Mouse (Mus musculus) MEL (cell line): Measurements from ENCODE around the gene Tpst2.

Experiments
- CHD2 ChIP-seq: IDR thresholded peaks from 2 replicates; pipeline ENCODE4 v1.6.1; 2011; ENCODE audit warnings: low read length, improper control_type of control experiment
- CTCF ChIP-seq, 3 experiments: IDR thresholded peaks in 2 of 3; conservative IDR thresholded peaks in 1 of 3; 2 replicates each; pipeline ENCODE4 v1.5.1; 2011 to 2012; ENCODE audit warnings: low read length in 3 of 3, low read depth in 2 of 3, mild to moderate bottlenecking in 2 of 3, improper control_type of control experiment in 1 of 3, inconsistent platforms in 1 of 3, mixed read lengths in 1 of 3, moderate library complexity in 1 of 3; ENCODE audit not compliant: control insufficient read depth in 1 of 3, insufficient read depth in 1 of 3, poor library complexity in 1 of 3, severe bottlenecking in 1 of 3
- E2F4 ChIP-seq: IDR thresholded peaks from 2 replicates; pipeline ENCODE4 v1.6.1; 2011; ENCODE audit warnings: low read depth, low read length, improper control_type of control experiment, borderline replicate concordance
- ELF1 ChIP-seq: IDR thresholded peaks from 2 replicates; pipeline ENCODE4 v1.6.1; 2014; ENCODE audit warnings: low read depth, mild to moderate bottlenecking, inconsistent platforms, low read length, improper control_type of control experiment, moderate library complexity
- HCFC1 ChIP-seq: IDR thresholded peaks from 2 replicates; pipeline ENCODE4 v1.6.1; 2012; ENCODE audit warnings: low read depth, mild to moderate bottlenecking, inconsistent platforms, low read length, improper control_type of control experiment, moderate library complexity
- MAX ChIP-seq: IDR thresholded peaks from 2 replicates; pipeline ENCODE4 v1.6.1; 2011; ENCODE audit warnings: low read length, improper control_type of control experiment
- MAZ ChIP-seq: IDR thresholded peaks from 2 replicates; pipeline ENCODE4 v1.6.1; 2012; ENCODE audit warnings: low read depth, mild to moderate bottlenecking, inconsistent platforms, low read length, improper control_type of control experiment
- POLR2A ChIP-seq, 2 experiments: IDR thresholded peaks; 2 replicates each; pipeline ENCODE4 v1.6.1; 2011 to 2012; ENCODE audit warnings: low read length in 2 of 2, mild to moderate bottlenecking in 2 of 2, control low read depth in 1 of 2, improper control_type of control experiment in 1 of 2, low read depth in 1 of 2, moderate library complexity in 1 of 2; ENCODE audit not compliant: control insufficient read depth in 1 of 2, insufficient read depth in 1 of 2, poor library complexity in 1 of 2
- POLR2AphosphoS2 ChIP-seq: IDR thresholded peaks from 2 replicates; pipeline ENCODE4 v1.6.1; 2011; ENCODE audit warnings: low read length, improper control_type of control experiment
- POLR2AphosphoS5 ChIP-seq: IDR thresholded peaks from 2 replicates; pipeline ENCODE4 v1.6.1; 2012; ENCODE audit warnings: low read depth, borderline replicate concordance, mild to moderate bottlenecking, inconsistent platforms, low read length, moderate library complexity, mixed read lengths
- USF1 ChIP-seq: IDR thresholded peaks from 2 replicates; pipeline ENCODE4 v1.6.1; 2014; ENCODE audit warnings: low read depth, mild to moderate bottlenecking, inconsistent platforms, low read length, improper control_type of control experiment, moderate library complexity
- ZNF384 ChIP-seq: IDR thresholded peaks from 2 replicates; pipeline ENCODE4 v1.6.1; 2012; ENCODE audit warnings: low read depth, mild to moderate bottlenecking, inconsistent platforms, low read length, improper control_type of control experiment

- TF ChIP-seq HCFC1 (no peak), POLR2A (IDR thresholded peaks at IDR 0.05; ENCODE audit: control insufficient read depth in 1 of 2, insufficient read depth in 1 of 2, low read depth in 1 of 2, low read length in 2 of 2, poor library complexity in 1 of 2) (no peak), CTCF (IDR thresholded peaks at IDR 0.05 in 2 of 3, conservative IDR thresholded peaks at IDR 0.05 in 1 of 3; ENCODE audit: control insufficient read depth in 1 of 3, insufficient read depth in 1 of 3, low read depth in 2 of 3, low read length in 3 of 3, poor library complexity in 1 of 3, severe bottlenecking in 1 of 3) (no peak), ZNF384 (no peak), ELF1 (no peak), USF1 (no peak), E2F4 (no peak), MAZ (no peak), POLR2AphosphoS2 (no peak), MAX (no peak), CHD2 (no peak), POLR2AphosphoS5 (no peak)
Measured at GRCm38 (mm10) chr5:112287652-112288051, 11.2 kb downstream of the Tpst2 start.
